Mouse (Mus musculus): ENCODE data around the gene Cenpi. TPM values are rescaled to one million over a fixed set of nuclear protein-coding genes. Genes with fewer than 3 reads are reported as not detected.

Gene Cenpi
- 1.4 to 2.8 TPM (median 2.3 TPM) in 4 replicates for total RNA-seq (2023; ENCODE audit: inconsistent age)

DNA sequence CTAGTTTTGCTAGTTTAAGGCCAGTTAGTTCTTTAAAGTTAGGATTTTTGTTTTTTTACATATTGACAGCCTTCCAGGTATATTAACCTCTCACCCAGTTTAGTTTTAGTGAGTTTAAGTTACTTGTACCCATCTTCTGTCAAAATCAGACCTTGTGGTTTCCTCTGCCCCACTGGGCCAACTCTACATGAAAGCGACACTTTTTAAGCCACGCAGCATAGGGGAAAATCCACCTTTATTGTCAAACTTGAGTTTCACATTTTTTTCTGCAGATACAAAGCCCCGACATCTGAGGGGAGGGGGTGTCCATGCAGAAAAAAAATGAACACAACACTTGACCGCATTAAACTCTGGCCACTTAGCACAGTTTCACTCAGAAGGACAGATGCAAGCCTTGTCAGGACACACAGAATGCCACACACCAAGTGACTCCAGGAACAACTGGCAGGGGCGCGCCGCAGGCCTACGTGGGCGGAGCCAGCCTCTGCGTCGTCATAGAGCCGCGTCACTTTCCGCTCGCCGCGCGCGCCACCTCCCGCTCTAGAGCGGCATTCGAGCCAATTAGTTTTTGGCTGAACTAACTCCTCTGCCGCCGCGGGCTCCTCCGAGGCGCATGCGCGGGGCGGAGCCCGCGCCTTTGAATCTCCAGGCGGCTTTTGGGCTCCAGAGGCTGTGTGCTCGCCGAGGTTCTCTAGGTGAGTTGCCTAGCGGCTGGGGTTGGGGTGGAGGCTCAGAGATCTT is at the start of gene Cenpi:
Gene Cenpi, plus strand, starts transcription at position 551 of the 741 bp plus-strand sequence.

GRCm38 (mm10) chrX:134276275-134277160 is 31.4 kb upstream of the Cenpi start, which contains the start of gene Trmt2b:
Gene Trmt2b, minus strand, starts transcription at chrX:134276984.

DNA sequence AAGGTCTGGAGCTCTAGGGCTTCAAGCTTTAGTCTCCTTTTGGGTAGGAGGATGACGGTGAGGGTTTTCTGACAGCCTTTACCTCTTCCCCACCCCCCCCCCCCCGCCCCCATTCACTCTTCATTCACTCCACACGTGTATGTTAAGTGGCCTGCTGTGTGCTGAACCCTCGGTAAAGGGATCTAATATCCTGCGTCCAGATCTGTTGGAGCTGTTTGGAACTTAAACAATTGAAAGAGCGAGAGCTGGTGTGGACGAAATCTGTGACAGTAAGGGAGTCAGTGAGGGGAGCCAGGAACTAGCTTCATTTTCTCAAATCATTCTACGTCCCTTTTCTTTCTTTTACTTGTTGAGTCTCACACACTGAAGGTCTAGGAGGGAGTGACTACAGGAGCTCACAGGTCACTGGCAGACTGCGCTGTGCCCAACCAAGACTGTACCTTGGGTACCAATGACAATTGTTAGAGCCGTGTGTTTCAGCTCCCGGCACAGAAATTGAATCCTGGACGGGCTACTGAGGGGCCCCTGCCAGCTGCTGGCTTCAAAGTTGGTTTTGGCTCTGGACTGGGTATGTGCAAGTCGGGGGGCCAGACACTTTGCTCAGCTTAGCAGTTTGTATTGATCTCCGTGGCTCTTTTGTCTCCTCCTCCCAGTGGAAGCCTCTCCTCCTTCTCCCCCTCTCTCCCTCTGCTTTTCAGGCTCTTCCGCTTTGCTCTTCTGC is 96.1 kb downstream of the Cenpi start, which contains the start of gene Drp2:
Gene Drp2, plus strand, starts transcription at position 689 of the 721 bp plus-strand sequence.

Other genes starting within 250 kb of the Cenpi start
- gene Cstf2, start 248.9 kb upstream of the Cenpi start, total RNA-seq (2023; ENCODE audit: inconsistent age), result 43.6 to 59.2 TPM (median 51.1 TPM) in 4 replicates
- gene Xkrx, start 146.0 kb upstream of the Cenpi start, total RNA-seq (2023; ENCODE audit: inconsistent age), result 22.8 to 27.5 TPM (median 25.5 TPM) in 4 replicates
- gene Arl13a, start 120.6 kb upstream of the Cenpi start, total RNA-seq (2023; ENCODE audit: inconsistent age), result not detected in 4 replicates
- 0.70 to 3.5 TPM (median 2.6 TPM) in 4 replicates for gene Nox1, start 86.1 kb upstream of the Cenpi start, total RNA-seq (2023; ENCODE audit: inconsistent age)
- 21.9 to 29.5 TPM (median 27.0 TPM) in 4 replicates for gene Trmt2b, start 31.1 kb upstream of the Cenpi start, total RNA-seq (2023; ENCODE audit: inconsistent age)
- not detected in 4 replicates for gene Tmem35a, start 12.9 kb upstream of the Cenpi start, total RNA-seq (2023; ENCODE audit: inconsistent age)
- gene Drp2, start 96.5 kb downstream of the Cenpi start, total RNA-seq (2023; ENCODE audit: inconsistent age), result not detected in 4 replicates
- not detected in 4 replicates for gene Taf7l, start 168.4 kb downstream of the Cenpi start, total RNA-seq (2023; ENCODE audit: inconsistent age)
- 17.8 to 24.5 TPM (median 20.4 TPM) in 4 replicates for gene Timm8a1, start 233.8 kb downstream of the Cenpi start, total RNA-seq (2023; ENCODE audit: inconsistent age)

Measured in B cell, adult (primary cell).